Mouse (Mus musculus) erythroblast, embryonic 14.5 days (primary cell): ENCODE measurements around the gene Col15a1.

Experiments used
- GATA1 ChIP-seq: IDR thresholded peaks from 2 replicates; pipeline ENCODE4 v1.6.1; 2012; ENCODE audit warnings: low read length, inconsistent platforms, mixed read lengths
- TAL1 ChIP-seq: IDR thresholded peaks from 3 replicates; pipeline ENCODE4 v1.6.1; 2012; ENCODE audit warnings: low read length, inconsistent platforms, mixed read lengths

DNA sequence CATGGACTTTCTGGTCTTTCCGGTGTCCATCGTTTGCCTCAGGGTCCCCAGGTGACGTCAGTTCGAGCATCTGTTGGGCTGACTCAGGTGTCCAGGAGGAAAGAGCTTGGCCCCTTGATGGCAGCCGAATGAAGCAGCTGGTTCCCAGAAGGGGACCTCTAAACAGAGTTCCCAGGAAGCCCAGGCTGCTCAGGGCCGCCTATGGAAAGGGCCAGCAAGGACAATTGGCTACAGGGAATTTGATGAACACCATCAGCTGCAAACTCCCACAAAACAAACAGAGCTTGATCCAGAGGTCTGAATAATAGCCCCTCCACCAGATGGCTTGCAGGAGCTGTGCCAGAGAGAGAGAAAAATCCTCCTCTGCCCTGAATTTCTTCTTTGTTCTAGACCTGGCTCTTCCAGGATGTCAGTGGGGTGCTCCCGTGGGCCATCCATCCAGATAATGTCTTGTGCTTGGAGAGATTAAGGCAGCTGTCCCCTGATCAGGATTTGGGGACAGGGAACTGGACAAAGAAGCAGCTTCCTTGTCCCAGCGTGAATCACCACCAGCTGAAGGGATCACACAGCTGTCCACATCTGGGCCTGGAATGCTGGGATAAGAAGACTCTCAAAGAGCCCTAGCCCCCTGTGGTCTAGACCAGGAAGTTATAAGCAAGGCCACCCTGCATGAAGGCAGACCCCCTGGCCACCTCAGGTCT, 29.6 kb upstream of the Col15a1 start:
- no peak for TF ChIP-seq GATA1
- no peak for TF ChIP-seq TAL1
